Mouse (Mus musculus): ENCODE results near the gene Tfec.

DNA sequence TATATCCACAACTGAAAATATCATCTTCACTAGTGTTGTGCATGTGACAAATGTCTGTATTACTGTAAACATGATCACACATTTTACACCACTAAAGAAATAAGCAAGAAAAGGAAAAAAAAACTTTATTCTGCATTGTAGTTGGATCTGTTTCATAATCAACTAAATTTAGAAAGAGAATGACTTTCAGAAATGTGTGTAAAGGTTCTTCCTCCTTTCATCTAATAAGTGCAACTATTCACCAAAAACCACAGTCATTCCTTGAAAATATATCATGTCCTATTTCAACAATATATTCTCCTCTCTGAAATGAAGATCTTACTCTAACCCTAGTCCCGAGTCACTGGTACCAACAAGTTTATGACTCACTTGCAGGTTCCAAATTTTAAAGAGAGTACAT, 91.9 kb downstream of the Tfec start:
- TF ChIP-seq POLR2A (IDR thresholded peaks at IDR 0.05; ENCODE audit: borderline replicate concordance, extremely low read depth, insufficient read depth, insufficient read length, poor library complexity, severe bottlenecking) (no peak), CTCF (IDR thresholded peaks at IDR 0.05; ENCODE audit: borderline replicate concordance, extremely low read depth, insufficient read depth, insufficient read length) (no peak)
